Mouse (Mus musculus) hematopoietic stem cell, adult 5-6 weeks (primary cell): ENCODE measurements around the gene Sh3bp1. TPM values are rescaled to one million over a fixed set of nuclear protein-coding genes. Genes with fewer than 3 reads are reported as not detected.

Source experiments
- ATAC-seq, 2 experiments: fragments of 125-278 bp in 1 of 2; replicated peaks in 1 of 2; 2 replicates each; pipeline ENCODE4 v1.8.0; 2016 to 2017; ENCODE audit warnings: inconsistent platforms in 2 of 2, mild to moderate bottlenecking in 2 of 2, moderate number of reproducible peaks in 2 of 2, low read depth in 1 of 2, moderate TSS enrichment in 1 of 2; ENCODE audit not compliant: low FRiP score in 2 of 2, poor library complexity in 2 of 2, severe bottlenecking in 2 of 2, insufficient read depth in 1 of 2, low TSS enrichment in 1 of 2
- total RNA-seq: library from RNA; stranded (forward); fragments of 172-1452, 232-1000 nt; gene quantifications from 2 replicates; pipeline ENCODE4 v1.2.3, GENCODE M21; 2017

The Sh3bp1 gene
- 19.9 and 27.4 TPM in 2 replicates for total RNA-seq

DNA sequence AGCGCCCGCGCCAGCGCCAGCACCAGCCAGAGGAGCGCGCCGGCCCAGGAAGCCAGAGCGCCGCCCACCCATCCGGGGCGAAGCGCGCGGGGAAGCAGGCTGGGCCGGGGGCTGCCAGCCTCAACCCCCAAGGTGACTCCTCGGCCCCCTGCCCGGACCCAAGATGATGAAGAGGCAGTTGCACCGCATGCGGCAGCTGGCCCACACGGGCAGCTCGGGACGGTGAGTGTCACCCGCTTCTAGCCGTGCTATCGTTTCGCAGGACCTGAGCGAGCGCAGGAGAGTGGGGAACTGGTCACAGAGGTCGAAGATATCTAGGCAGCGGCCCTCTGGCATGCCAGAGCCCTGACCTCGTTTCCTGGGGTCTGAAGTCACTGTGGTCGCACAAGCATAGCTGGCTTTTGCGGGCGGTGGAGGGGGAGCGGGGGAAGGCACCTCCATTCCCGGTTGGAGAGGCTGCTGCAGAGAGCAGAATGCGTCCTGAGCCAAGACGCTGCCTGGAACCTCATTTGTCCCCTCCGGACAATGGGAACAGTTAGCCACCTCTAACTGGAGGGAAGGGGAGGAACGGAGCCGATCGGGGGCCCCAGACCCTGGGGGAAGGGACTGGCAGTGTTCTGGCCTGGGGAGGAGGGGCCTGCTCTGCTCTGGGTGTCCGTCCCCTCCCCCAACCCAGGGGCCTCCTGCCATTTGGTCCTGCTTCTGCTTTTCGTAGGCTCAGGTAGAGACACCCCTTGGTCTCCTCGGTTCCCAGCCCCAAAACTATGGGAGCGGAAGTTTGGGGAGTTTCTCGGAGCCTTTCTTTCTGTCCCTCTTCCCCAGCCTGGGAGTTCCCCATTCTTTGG is at the start of gene Sh3bp1:
Gene Sh3bp1 (plus strand): TSS at position 29 of the 845 bp plus-strand sequence.
- peak in 1 of 2 experiments; percentile 10; a peak in 1 of 4 replicates for ATAC-seq

DNA sequence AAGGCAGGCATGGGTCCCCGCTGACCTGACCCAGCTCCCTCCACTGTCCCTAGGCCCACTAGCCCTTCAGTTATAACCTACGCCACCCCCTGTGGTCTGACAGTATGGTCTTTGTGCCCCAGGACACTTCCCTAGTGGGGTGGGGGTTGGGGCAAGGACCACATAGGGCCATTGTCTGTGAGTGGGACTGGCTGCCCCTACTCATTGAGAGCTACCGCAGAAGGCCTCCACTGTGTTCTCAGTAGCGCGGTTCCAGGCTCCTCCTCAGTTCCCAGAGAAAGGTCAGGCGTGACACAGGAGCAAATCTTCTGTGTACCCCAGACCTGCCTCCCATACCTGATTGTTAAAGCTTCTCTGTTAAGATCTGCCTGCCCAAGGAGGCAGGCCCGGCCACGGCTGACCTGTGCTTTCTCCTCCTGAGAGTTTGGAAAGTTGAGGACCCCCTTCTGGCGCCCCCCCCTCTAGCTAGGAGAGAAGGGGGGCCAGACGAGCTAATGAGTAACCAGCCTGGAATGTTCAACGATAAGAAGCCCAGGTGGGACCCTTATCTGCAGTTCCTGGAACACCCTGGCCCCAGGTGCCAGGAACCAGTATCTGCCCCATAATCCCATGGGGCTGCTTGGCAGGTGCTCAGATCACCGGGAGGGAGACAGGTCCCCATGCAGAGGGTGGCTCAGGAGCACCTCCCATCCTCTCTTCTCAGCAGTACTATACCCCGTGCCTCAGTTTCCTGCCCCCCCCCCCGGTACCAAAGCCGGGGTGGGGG is 49.3 kb upstream of the Sh3bp1 start:
- ATAC-seq: no peak

DNA sequence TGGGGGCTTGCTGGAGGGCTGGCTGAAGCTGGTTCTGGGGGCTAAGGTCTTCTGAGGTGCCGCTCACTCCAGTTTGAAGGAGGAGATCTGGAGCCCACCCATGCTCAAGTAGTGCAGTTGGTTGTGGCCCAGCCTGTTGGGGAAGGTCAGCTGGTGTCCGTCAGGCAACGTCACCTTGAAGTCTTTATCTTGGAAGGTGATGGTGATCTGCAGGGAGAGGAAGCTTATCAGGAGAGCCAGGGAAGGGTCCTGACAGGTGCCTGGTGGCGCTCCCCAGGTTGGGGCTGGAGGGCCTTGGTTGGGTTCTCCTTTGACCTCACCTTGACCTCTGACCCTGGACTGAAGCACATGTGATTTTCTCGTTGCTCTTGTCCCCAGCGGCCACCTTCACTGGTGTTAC is 48.6 kb upstream of the Sh3bp1 start:
- no peak for ATAC-seq

DNA sequence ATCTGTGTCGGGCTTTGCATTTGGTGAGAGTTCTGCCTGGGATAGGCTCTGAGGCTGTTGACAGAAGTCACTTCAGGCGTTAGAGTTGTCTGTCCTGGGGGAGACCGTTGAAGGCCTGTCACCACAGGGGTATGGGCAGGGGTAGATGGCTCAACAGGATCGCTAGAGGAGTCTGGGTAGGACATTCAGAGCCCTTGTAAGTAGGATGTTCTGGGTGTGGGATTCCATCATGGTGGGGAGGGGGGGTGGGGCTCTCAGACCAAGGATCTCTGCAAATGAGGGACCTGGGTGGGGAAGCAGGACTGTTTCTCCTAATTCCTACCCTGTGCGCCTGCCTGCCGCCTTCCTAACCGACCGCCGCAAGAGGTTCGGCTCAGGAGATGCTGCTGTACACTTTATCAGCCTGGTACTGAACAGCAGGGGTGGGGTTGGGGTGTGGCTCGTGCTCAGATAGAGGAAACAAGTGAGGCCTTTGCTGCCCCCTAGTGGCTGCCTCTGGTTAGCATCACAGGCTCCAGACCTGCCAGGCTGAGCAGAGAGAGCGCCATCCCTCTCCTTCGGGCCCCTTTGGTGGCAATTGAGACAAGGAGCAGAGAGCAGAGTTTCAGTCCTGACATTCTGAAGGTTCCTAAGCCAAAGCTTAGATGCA is 47.9 kb upstream of the Sh3bp1 start:
- ATAC-seq: peak; percentile 89 to 91

DNA sequence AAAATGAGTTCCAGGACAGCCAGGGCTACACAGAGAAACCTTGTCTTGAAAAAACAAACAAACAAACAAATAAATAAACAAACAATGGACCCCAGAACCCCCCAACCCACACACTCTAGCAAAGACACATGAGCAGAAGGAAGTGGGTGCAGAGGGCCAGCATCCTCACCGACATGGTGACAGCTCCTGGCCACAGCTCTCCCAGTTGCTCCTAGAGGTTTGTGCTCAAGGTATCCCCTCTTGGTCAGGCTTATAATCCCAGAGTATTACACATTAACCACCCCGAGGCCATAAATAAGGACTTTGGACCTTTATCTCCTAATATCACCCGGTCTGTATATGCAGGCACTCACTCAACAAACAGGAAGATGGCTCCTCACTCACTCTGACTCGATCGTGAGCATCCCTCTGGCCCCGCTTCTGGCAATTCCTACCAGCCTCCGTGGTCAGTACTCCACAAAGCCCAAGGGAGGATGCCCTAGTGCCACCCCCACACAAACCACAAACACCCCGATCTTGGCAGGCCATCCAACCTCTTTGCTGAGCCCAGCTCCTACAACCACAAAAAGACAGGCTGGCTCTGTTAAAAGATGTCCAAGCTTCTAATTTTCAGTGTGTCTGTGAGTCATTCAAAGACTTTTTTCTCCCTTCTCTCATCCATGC is 44.1 kb upstream of the Sh3bp1 start, which contains the start of gene Lgals2:
Gene Lgals2 (minus strand): TSS at position 227 of the 663 bp plus-strand sequence.
- ATAC-seq: no peak

DNA sequence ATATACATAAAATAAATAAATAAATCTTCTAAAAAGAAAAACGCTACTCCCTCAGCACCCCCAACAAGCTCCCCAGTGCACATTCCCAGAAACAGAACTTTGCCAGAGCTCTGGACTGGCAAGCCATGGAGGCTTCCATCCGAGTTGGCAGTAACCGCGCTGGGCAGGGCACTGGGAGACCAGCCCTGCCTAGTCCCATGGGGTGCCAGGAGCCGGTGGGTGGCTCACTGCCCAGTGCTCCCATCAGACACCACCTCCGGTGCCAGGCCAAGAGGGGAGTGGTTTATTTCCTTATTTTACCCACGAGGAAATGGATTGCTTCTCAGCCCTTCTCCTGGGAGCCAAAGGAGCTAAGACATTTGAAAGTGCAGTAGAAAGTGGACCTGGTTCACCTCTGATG is 42.6 kb upstream of the Sh3bp1 start:
- no peak for ATAC-seq

DNA sequence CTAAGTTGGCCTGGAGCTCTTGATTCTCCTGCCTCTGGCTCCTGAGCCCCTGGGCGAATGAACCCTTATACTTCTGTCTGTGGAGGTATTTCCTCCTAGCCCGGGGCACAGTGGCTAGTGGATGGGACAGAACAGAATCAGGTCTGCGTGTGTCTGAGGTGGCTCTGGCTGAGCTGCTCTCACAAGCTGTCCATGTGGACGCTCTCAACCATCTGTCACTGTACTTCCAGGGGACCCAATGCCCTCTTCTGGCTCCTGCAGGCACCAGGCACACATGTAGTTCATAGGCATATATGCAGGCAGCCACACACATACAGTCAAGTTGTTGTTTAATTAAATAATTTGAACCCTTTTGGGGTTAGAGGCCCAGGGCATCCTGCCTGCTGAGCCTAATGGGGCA is 40.3 kb upstream of the Sh3bp1 start:
- ATAC-seq: no peak

DNA sequence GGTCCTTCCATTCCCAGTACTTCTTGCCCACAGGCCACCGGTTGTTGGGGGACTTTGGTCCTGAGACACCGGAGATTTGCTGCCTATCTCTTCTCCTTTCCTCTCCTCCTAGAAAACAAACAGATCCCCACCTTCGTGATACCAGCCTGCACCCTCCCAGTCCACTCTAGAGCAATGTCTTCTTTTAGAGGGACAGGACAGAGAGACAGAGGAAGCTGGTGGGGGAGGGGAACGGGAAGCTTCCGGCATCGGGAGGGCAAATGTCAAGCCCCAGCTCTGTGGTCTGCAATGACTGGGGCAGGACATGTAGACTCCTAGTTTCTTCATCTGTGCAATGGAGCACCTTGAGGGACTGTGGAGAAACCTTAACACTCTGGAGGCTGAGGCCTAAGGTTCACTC is 39.9 kb upstream of the Sh3bp1 start:
- ATAC-seq: no peak

DNA sequence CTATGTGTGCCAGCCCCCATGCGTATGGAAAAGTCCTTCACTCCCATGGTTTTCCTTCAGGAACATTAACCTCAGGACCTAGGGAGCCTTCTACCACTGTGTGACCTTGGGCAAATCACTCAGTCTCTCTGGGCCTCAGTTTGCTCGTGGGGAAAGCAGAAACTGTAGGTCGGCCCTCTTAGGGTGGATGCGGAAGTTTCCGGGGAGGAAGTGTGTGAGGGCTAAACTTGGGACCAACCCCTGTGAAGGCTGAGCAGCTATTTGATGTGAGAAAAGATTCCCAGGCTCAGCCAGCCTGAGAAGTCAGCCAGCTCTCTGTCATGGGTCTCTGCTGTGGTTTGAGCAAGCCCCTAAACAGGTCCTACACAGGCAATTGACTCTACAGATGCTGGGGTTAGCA is 37.3 kb upstream of the Sh3bp1 start:
- no peak; a peak in 1 of 4 replicates for ATAC-seq

DNA sequence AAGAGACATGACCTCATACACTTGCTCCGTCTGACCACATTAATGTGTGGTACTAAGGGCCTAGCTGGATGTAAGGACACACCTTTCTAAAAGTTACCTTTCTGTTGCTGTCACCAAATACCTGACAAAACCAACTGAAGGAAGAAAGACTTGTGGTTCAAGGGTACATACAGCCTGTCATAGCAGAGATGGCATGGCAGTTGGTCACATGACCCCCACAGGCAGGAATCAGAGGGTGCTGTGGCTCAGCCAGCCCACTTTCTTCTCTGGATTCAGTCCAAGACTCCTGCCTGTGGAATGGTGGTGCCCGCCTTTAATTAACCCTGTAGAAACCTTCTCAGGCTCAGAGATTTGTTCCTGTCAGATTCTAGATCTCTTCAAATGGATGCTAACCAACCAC is 36.4 kb upstream of the Sh3bp1 start:
- no peak for ATAC-seq

DNA sequence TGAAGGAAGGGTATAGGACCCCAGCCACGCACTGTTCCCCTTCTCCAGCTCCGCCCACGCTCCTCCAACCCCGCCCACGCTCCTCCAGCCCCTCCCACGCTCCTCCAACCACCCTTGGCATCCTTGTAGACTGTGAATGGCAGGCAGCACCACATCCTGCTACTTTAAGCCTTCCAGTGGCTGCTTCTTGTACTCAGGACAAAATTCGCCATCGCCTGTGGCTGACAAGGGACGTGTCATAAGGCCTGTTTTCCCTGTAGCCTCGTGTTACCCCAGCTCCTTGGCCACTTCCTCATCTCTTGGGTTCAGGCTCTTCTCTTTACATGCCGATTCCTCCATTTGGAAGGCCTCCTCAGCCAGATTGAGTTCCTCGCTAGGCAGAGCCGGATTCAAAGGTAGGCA is 35.7 kb upstream of the Sh3bp1 start:
- peak; percentile 51 to 73; a peak in 3 of 4 replicates for ATAC-seq

DNA sequence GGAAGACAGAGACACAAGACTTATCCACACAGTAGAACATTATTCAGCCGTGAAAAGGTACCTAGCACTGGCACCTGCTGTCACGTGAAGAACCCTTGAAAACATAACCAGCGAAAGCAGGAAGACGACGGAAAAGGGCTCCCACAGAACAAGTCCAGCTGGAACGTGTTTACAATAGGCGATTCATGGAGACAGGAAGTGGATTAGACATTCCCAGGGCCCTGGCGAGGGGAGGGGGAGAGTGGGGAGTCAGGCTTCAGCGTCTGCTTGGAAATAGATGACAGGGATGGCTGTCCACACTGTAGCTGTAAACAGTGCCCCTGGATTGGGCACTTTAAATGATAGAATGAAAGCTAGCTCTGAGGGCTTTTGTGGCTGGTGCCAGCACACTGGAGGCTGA is 31.2 kb upstream of the Sh3bp1 start:
- ATAC-seq: no peak

DNA sequence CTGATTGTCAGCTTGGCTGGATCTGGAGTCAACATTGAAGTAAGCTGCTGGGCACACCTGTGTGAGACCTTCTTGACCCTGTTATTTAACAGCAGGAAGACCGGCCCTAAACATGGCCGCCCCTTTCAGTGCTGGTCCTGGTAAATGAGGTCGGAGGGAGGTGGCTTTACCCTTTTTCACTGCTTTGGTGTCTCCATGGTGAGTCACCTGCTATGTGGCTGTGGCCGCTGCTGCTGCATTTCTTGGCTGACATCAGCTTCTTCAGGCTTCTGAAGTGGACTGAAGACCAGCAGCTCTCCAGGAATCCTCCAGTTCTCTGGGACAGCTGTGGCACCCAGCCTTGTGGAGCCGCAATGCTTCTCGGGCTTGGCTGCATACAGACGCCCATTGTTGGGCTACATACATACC is 30.7 kb upstream of the Sh3bp1 start:
- ATAC-seq: no peak

DNA sequence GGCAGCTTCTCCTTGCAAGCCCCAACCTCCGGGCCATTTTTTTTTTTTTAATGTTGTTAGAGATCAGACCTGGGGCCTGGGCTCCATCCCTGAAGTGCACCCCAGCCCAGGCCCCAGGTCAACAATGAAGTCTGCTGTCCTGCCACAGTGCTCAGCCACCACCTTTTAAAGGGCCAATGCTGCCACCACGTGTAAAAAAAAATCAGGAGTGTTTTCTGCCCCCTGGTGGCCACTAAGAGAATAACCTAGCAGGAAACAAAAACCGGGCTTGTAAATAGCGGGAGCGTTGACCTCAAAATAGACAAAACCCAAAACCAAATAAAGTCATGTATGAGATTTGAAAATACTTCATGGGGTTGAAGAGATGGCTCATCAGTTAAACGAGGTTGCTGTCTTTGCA is 29.8 kb upstream of the Sh3bp1 start:
- peak; percentile 59 to 67 for ATAC-seq

DNA sequence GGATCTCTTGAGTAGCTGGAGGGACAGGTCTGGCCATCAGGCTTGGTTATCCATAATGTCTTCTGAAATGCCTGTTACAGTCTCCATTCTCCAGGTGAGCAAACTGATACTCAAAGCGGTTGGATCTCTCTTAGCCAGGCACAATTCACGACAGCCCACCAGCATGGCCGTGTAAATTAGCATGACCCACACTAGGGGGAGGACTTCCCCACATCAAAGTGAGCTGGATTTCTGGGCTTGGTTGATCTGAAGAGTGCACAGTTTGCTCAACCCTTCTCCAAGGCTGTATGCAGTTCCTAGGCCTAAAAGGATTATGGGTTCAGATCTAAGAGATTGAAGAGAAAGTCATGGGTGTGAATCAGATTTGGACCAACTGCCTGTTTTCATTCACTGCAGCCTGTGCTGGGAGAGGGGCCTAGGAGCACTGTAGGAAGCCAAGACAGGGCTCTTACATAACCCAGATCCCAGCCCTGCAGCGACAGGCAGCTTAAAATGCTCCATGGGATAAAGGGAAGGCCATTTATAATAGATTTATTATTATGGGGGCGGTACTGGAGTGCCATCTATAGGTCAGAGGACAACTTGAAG is 27.5 kb upstream of the Sh3bp1 start:
- ATAC-seq: no peak

DNA sequence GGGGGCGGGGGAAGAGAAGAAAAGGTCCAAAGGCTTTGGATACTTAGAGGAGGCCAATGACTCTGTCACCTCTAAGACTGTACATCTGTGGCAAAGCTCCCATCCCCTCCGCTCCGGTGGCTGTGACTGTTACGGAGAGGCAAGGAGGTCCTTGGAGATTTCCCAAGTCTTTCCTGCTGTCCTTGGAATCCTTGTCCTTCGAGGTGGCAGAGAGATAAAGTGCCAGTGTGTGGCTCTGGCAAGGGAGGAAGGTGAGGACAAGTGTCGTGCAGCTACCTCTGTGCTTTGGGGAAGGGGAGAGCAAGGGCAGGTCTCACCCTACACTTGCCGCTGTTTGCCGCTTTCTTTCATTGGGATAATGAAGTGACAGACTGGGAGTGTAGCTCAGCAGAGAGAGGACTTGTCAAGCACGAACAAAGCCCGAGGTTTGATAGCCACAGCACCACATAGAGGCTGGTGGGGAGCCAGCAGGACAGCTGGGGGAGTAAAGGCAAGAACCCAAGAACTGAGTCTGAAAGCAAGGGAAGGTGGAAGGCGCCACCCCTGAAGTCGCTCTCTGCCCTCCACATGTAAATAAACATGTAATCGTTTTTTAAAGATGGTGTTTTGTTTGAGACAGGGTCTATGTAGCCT is 25.6 kb upstream of the Sh3bp1 start:
- ATAC-seq: no peak

DNA sequence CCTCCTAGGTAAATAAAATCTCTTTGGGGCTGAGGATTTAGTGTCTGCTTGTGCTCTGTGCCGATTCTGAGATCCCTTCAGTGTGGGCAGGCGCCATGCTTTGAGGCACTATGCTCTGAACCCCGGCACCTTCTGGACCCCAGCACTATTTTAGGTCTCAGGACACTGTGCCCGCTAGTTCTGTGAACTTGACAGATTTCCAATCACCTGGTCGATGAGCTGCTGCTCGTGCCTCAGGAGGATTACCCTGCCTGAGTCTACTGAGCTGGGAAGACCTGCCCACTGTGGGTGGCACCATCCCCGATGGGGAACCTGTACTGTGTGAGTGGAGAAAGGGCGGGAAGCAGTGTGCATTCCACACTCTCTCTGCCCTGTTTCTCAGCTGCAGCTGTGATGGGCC is 24.6 kb upstream of the Sh3bp1 start:
- no peak for ATAC-seq
